12 mouse cellular contexts compared by ENCODE assay signal in genomic region chr12:31122892-31123622, GRCm38 (mm10). TPM values are rescaled to one million over a fixed set of nuclear protein-coding genes. Genes with fewer than 3 reads are reported as not detected.
"Had no signal": no experiment of that assay in that cellular context is flagged by ENCODE, and none has a peak within 500 bp of the region (broad histone marks: within the 10 kb centered on the region; RNA-seq: fewer than 3 reads in every experiment).

No protein-coding gene starts in this region.

- H3K9me3 ChIP-seq: hindbrain, embryonic 15.5 days; liver, embryonic 13.5 days; midbrain, embryonic 13.5 days had no signal

- H3K4me3 ChIP-seq: hindbrain, embryonic 15.5 days; liver, embryonic 13.5 days; midbrain, embryonic 13.5 days had no signal

- H3K4me2 ChIP-seq: hindbrain, embryonic 15.5 days; liver, embryonic 13.5 days; midbrain, embryonic 13.5 days had no signal

- H3K27ac ChIP-seq: hindbrain, embryonic 15.5 days; liver, embryonic 13.5 days; macrophage; midbrain, embryonic 13.5 days had no signal

- ATAC-seq: intestine, postnatal 0 days; midbrain, embryonic 13.5 days had no signal

- H3K27me3 ChIP-seq: hindbrain, embryonic 15.5 days; liver, embryonic 13.5 days; midbrain, embryonic 13.5 days had no signal

- DNase-seq: kidney, adult 9 months; kidney, postnatal 4 days; left cerebral cortex, postnatal 4 days; liver, embryonic 13.5 days; lung, adult 2 months; lung, postnatal 10 days; thymus, postnatal 25 days had no signal

- H3K9ac ChIP-seq: hindbrain, embryonic 15.5 days; liver, embryonic 13.5 days; midbrain, embryonic 13.5 days had no signal

- H3K36me3 ChIP-seq: hindbrain, embryonic 15.5 days; liver, embryonic 13.5 days; midbrain, embryonic 13.5 days had no signal

- H3K4me1 ChIP-seq: hindbrain, embryonic 15.5 days; liver, embryonic 13.5 days; midbrain, embryonic 13.5 days had no signal

RNA-seq across cellular contexts. Expression of gene Fam110c, which starts 49.4 kb away (rescaled TPM):
- polyA plus RNA-seq: midbrain, embryonic 13.5 days; neural tube, embryonic 14.5 days had no signal
